Mouse (Mus musculus) thymus, postnatal 10 days (tissue): ENCODE measurements around the gene Ciz1.

Source experiments
- DNase-seq, 2 experiments: peaks; one replicate each; pipeline ENCODE4 v3.0.0; 2021; ENCODE audit warnings: low spot score in 2 of 2

Ciz1 gene

GRCm38 (mm10) chr2:32416556-32416955 is 64.4 kb downstream of the Ciz1 start:
- DNase-seq: no peak

- DNase-seq: no peak
Measured at GRCm38 (mm10) chr2:32417486-32417885, 65.4 kb downstream of the Ciz1 start.

GRCm38 (mm10) chr2:32418430-32419151 is 66.5 kb downstream of the Ciz1 start:
- DNase-seq: no peak

GRCm38 (mm10) chr2:32419359-32419758 is 67.2 kb downstream of the Ciz1 start:
- DNase-seq: no peak

- DNase-seq: no peak
Measured at GRCm38 (mm10) chr2:32420066-32420608, 68.0 kb downstream of the Ciz1 start.

GRCm38 (mm10) chr2:32420647-32421046 is 68.5 kb downstream of the Ciz1 start:
- no peak for DNase-seq

GRCm38 (mm10) chr2:32421851-32422251 is 69.7 kb downstream of the Ciz1 start:
- DNase-seq: no peak

GRCm38 (mm10) chr2:32423481-32424331 is 71.6 kb downstream of the Ciz1 start:
- DNase-seq: no peak

GRCm38 (mm10) chr2:32424796-32425195 is 72.7 kb downstream of the Ciz1 start:
- no peak for DNase-seq

GRCm38 (mm10) chr2:32425568-32425967 is 73.4 kb downstream of the Ciz1 start:
- DNase-seq: no peak

- no peak for DNase-seq
Measured at GRCm38 (mm10) chr2:32426141-32426540, 74.0 kb downstream of the Ciz1 start.

- no peak for DNase-seq
Measured at GRCm38 (mm10) chr2:32427720-32428119, 75.6 kb downstream of the Ciz1 start.

GRCm38 (mm10) chr2:32428262-32428722 is 76.2 kb downstream of the Ciz1 start:
- DNase-seq: no peak

GRCm38 (mm10) chr2:32429215-32429891 is 77.2 kb downstream of the Ciz1 start:
- no peak for DNase-seq
